Mouse (Mus musculus) liver, embryonic 15.5 days (tissue): ENCODE results near the gene Rgs14. TPM values are rescaled to one million over a fixed set of nuclear protein-coding genes. Genes with fewer than 3 reads are reported as not detected.

Experiments used
- ATAC-seq: fragments of 200-750 bp; cut with Nextera tagmentation; 2 replicates; pipeline ENCODE4 v1.8.0; 2017; ENCODE audit warnings: moderate number of reproducible peaks, mild to moderate bottlenecking, moderate library complexity; ENCODE audit not compliant: insufficient read depth
- H3K27ac ChIP-seq: fragments of 300-500 bp; sonication (generic); replicated peaks from 2 replicates; pipeline ENCODE4 v1.5.1; 2015; ENCODE audit warnings: mild to moderate bottlenecking, inconsistent platforms
- H3K27me3 ChIP-seq: fragments of 300-500 bp; sonication (generic); 2 replicates; pipeline ENCODE4 v1.6.1; 2015; ENCODE audit warnings: mild to moderate bottlenecking, inconsistent platforms
- H3K36me3 ChIP-seq: fragments of 300-500 bp; sonication (generic); replicated peaks from 2 replicates; pipeline ENCODE4 v1.6.1; 2015; ENCODE audit warnings: moderate library complexity, mild to moderate bottlenecking, inconsistent platforms
- H3K4me1 ChIP-seq: fragments of 300-500 bp; sonication (generic); replicated peaks from 2 replicates; pipeline ENCODE4 v1.6.1; 2015; ENCODE audit warnings: inconsistent platforms
- H3K4me2 ChIP-seq: fragments of 300-500 bp; sonication (generic); 2 replicates; pipeline ENCODE4 v1.6.1; 2015; ENCODE audit warnings: moderate library complexity, mild to moderate bottlenecking, inconsistent platforms
- H3K4me3 ChIP-seq: fragments of 300-500 bp; sonication (generic); replicated peaks from 2 replicates; pipeline ENCODE4 v1.5.1; 2015; ENCODE audit warnings: mild to moderate bottlenecking, inconsistent platforms
- H3K9ac ChIP-seq: fragments of 300-500 bp; sonication (generic); 2 replicates; pipeline ENCODE4 v1.6.1; 2015; ENCODE audit warnings: moderate library complexity, mild to moderate bottlenecking, inconsistent platforms
- H3K9me3 ChIP-seq: fragments of 300-500 bp; sonication (generic); replicated peaks from 2 replicates; pipeline ENCODE4 v1.6.1; 2016; ENCODE audit warnings: inconsistent platforms
- WGBS: fragments of 180-500 bp; shearing (Covaris S2); methylation state at CpG from one replicate; pipeline ENCODE4 v1.1.7; 2015; ENCODE audit warnings: mixed read lengths; ENCODE audit not compliant: insufficient replicate concordance; 5-methylcytosine and 5-hydroxymethylcytosine counted together
- polyA plus RNA-seq: library from polyadenylated mRNA; unstranded; fragments of >200 nt; fragmentation: Nextera tagmentation; extraction: Ambion mirVana; gene quantifications from 2 replicates; pipeline ENCODE4 v1.2.1, GENCODE M21; 2015

The Rgs14 gene
- polyA plus RNA-seq, 1 experiment from 2014 or later: 2.2 TPM

GRCm38 (mm10) chr13:55361145-55361544 lies 8.4 kb upstream of the Rgs14 start:
- no peaks in the 10 kb centered on the region for H3K27me3 ChIP-seq
- peak overlapping the region; percentile 98 for H3K9ac ChIP-seq
- peak overlapping the region; percentile 68 for H3K4me2 ChIP-seq
- H3K36me3 ChIP-seq: peaks cover 49% of the 10 kb centered on the region
- H3K4me1 ChIP-seq: peaks cover 46% of the 10 kb centered on the region
- no peak for ATAC-seq
- H3K27ac ChIP-seq: peak overlapping the region; percentile 51
- H3K9me3 ChIP-seq: no peaks in the 10 kb centered on the region
- H3K4me3 ChIP-seq: peak overlapping the region; percentile 98

- Histone ChIP-seq H3K9me3 (no peaks in the 10 kb centered on the region), H3K4me2 (peak overlapping the region; percentile 68), H3K9ac (peak overlapping the region; percentile 98), H3K4me3 (peak overlapping the region; percentile 98), H3K36me3 (peaks cover 41% of the 10 kb centered on the region), H3K4me1 (peaks cover 48% of the 10 kb centered on the region), H3K27ac (peak overlapping the region; percentile 98), H3K27me3 (no peaks in the 10 kb centered on the region)
- WGBS: under 1% methylated on average over 32 of the region's 32 CpGs
- peak; percentile 53 for ATAC-seq
Measured at GRCm38 (mm10) chr13:55361974-55362452, 7.5 kb upstream of the Rgs14 start.

GRCm38 (mm10) chr13:55362453-55363060 lies 7.0 kb upstream of the Rgs14 start, which contains the start of gene Lman2:
Gene Lman2 (minus strand): TSS chr13:55362783.
- under 1% methylated on average over 35 of the region's 35 CpGs for WGBS
- Histone ChIP-seq H3K9ac (peak within 1 kb of the TSS; percentile 98), H3K9me3 (no peaks in the 10 kb centered on the region), H3K27ac (peak within 1 kb of the TSS; percentile 98), H3K36me3 (peaks cover 36% of the 10 kb centered on the region), H3K4me1 (peaks cover 52% of the 10 kb centered on the region), H3K27me3 (no peaks in the 10 kb centered on the region), H3K4me3 (peak within 1 kb of the TSS; percentile 98), H3K4me2 (peak within 1 kb of the TSS; percentile 68)
- peak; percentile 96 for ATAC-seq

GRCm38 (mm10) chr13:55368401-55368800 lies 1.1 kb upstream of the Rgs14 start:
- Histone ChIP-seq H3K4me3 (no peak overlapping the region), H3K9ac (no peak overlapping the region), H3K27ac (no peak overlapping the region), H3K36me3 (no peaks in the 10 kb centered on the region), H3K4me1 (peaks cover 49% of the 10 kb centered on the region), H3K4me2 (no peak overlapping the region), H3K9me3 (no peaks in the 10 kb centered on the region), H3K27me3 (0 out of 2 replicates have a peak, but pooled peaks cover 7% of the 10 kb centered on the region)
- no peak for ATAC-seq
- 66% methylated on average over 7 of the region's 7 CpGs for WGBS

GRCm38 (mm10) chr13:55370234-55370633 lies 702 bp downstream of the Rgs14 start:
- peak; percentile 36; the same call in 1 of the 2 replicates for ATAC-seq
- Histone ChIP-seq H3K36me3 (no peaks in the 10 kb centered on the region), H3K27ac (peak overlapping the region; percentile 55), H3K4me1 (peaks cover 49% of the 10 kb centered on the region), H3K9me3 (no peaks in the 10 kb centered on the region), H3K27me3 (0 out of 2 replicates have a peak, but pooled peaks cover 16% of the 10 kb centered on the region), H3K4me2 (peak overlapping the region; percentile 77), H3K4me3 (peak overlapping the region; percentile 54), H3K9ac (peak overlapping the region; percentile 54)
- WGBS: 16% methylated on average over 3 of the region's 3 CpGs

- no peaks in the 10 kb centered on the region for H3K36me3 ChIP-seq
- no peak overlapping the region for H3K27ac ChIP-seq
- H3K4me3 ChIP-seq: peak overlapping the region; percentile 54
- no peaks in the 10 kb centered on the region for H3K9me3 ChIP-seq
- H3K4me2 ChIP-seq: peak overlapping the region; percentile 77
- H3K9ac ChIP-seq: no peak overlapping the region
- 61% methylated on average over 8 of the region's 8 CpGs for WGBS
- 0 out of 2 replicates have a peak, but pooled peaks cover 16% of the 10 kb centered on the region for H3K27me3 ChIP-seq
- peaks cover 49% of the 10 kb centered on the region for H3K4me1 ChIP-seq
- no peak for ATAC-seq
Measured at GRCm38 (mm10) chr13:55371007-55371681, 1.6 kb downstream of the Rgs14 start.

- Histone ChIP-seq H3K4me3 (no peak overlapping the region), H3K36me3 (no peaks in the 10 kb centered on the region), H3K9ac (no peak overlapping the region), H3K4me1 (peaks cover 46% of the 10 kb centered on the region), H3K27ac (no peak overlapping the region), H3K9me3 (no peaks in the 10 kb centered on the region), H3K27me3 (0 out of 2 replicates have a peak, but pooled peaks cover 16% of the 10 kb centered on the region), H3K4me2 (peak overlapping the region; percentile 36; the same call in 1 of the 2 replicates)
- no peak for ATAC-seq
- 59% methylated on average over 5 of the region's 5 CpGs for WGBS
Measured at GRCm38 (mm10) chr13:55371740-55372139, 2.2 kb downstream of the Rgs14 start.

- H3K9me3 ChIP-seq: no peaks in the 10 kb centered on the region
- H3K27ac ChIP-seq: no peak overlapping the region
- 55% methylated on average over 6 of the region's 6 CpGs for WGBS
- H3K4me2 ChIP-seq: no peak overlapping the region
- peaks cover 27% of the 10 kb centered on the region for H3K4me1 ChIP-seq
- no peak overlapping the region for H3K4me3 ChIP-seq
- H3K27me3 ChIP-seq: 0 out of 2 replicates have a peak, but pooled peaks cover 18% of the 10 kb centered on the region
- no peak for ATAC-seq
- H3K36me3 ChIP-seq: no peaks in the 10 kb centered on the region
- H3K9ac ChIP-seq: no peak overlapping the region
Measured at GRCm38 (mm10) chr13:55374206-55374924, 4.8 kb downstream of the Rgs14 start.

GRCm38 (mm10) chr13:55375877-55376276 lies 6.3 kb downstream of the Rgs14 start:
- Histone ChIP-seq H3K36me3 (no peaks in the 10 kb centered on the region), H3K9me3 (no peaks in the 10 kb centered on the region), H3K4me3 (no peak overlapping the region), H3K27me3 (0 out of 2 replicates have a peak, but pooled peaks cover 20% of the 10 kb centered on the region), H3K27ac (no peak overlapping the region), H3K4me2 (no peak overlapping the region), H3K9ac (no peak overlapping the region), H3K4me1 (peaks cover 12% of the 10 kb centered on the region)
- ATAC-seq: no peak
- 58% methylated on average over 2 of the region's 2 CpGs for WGBS

GRCm38 (mm10) chr13:55378907-55379580 lies 9.5 kb downstream of the Rgs14 start:
- Histone ChIP-seq H3K9me3 (no peaks in the 10 kb centered on the region), H3K4me2 (no peak overlapping the region), H3K4me3 (no peak overlapping the region), H3K27me3 (0 out of 2 replicates have a peak, but pooled peaks cover 7% of the 10 kb centered on the region), H3K27ac (no peak overlapping the region), H3K4me1 (no peaks in the 10 kb centered on the region), H3K9ac (no peak overlapping the region), H3K36me3 (no peaks in the 10 kb centered on the region)
- no peak for ATAC-seq
- WGBS: 70% methylated on average over 32 of the region's 32 CpGs
